Mouse (Mus musculus) thymus, adult 2 months (tissue): ENCODE measurements around the gene Ackr1.

Experiments
- CTCF ChIP-seq: fragments of 200-500 bp; IDR thresholded peaks from 2 replicates; pipeline ENCODE4 v1.5.1; 2012; ENCODE audit warnings: mild to moderate bottlenecking, control low read depth, low read length, moderate library complexity, borderline replicate concordance; ENCODE audit not compliant: control insufficient read depth, poor library complexity, insufficient read depth; ENCODE audit errors: extremely low read depth
- POLR2A ChIP-seq: fragments of 200-500 bp; IDR thresholded peaks from 2 replicates; pipeline ENCODE4 v1.6.1; 2012; ENCODE audit warnings: mild to moderate bottlenecking, low read length, control low read depth, moderate library complexity; ENCODE audit not compliant: control insufficient read depth, poor library complexity, insufficient read depth; ENCODE audit errors: extremely low read depth

DNA sequence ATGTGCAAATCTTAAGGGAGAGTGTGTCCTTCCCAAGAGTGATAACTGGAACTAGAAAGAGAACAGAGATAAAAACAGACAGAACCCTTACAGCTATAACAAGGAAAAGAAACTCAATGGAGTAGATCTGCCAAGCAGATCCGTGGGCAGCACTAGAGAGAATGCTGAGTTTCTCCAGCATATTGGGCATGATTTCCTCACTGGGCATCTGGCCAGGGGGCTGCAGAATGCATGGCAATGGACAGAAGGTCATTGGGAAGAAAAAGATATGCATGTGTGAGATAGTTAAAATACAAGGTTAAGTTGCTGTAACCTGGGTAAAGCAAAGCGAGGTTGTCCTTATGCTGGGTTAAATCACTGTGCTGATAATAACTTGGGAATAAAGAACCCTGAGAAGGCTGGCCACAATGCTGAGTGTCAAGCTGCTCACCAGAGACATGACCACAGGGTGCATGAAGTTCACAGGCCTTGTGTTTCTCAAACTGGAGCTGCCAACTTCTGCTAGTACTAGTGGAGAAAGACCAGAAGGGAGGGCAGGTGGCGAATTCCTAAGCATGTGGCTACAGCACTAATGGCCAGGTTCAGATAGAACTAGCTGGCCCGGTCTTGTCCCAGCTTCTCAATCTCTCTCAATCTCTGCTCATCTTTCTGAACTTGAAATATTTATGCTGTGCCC, 30.7 kb upstream of the Ackr1 start:
- no peak for TF ChIP-seq CTCF
- TF ChIP-seq POLR2A, result no peak
